25 mouse cellular contexts compared by ENCODE assay signal in the genomic region with DNA sequence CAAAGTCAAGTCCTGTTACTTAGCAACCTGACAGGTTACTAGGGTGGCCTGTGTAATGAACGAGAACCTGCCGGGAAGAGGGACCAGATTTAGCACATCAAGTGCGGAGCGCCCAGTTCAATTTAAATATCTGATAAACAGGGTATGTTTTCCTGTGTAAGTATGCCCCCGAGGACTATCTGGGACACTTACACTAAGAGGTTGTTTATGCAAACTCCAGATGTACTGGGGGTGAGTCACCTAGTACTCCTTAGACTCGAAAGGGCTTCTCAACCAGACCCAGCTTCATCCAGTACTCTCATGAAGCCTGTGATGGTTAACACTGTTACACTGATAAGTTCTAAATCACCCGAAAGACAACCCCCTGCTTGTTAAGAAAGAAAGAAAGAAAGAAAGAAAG. TPM values are rescaled to one million over a fixed set of nuclear protein-coding genes. Genes with fewer than 3 reads are reported as not detected.
DNase-seq lines count a peak whose midpoint lies in the region; ATAC-seq and TF ChIP-seq lines count a peak whose summit lies in the region.
"Had no signal": no experiment of that assay in that cellular context is flagged by ENCODE, and none has a peak within 500 bp of the region (broad histone marks: within the 10 kb centered on the region; RNA-seq: fewer than 3 reads in every experiment).

No protein-coding gene starts in this region.

- no peaks in the 10 kb centered on the region for H3K36me3 ChIP-seq in heart, embryonic 11.5 days (ENCODE audit: control insufficient read depth, insufficient read depth, low read length)
- H3K36me3 ChIP-seq in heart, embryonic 10.5 days = no peaks in the 10 kb centered on the region
- no peaks in the 10 kb centered on the region for H3K36me3 ChIP-seq in ES-Bruce4 (ENCODE audit: control insufficient read depth, insufficient read depth, low read length, poor library complexity, severe bottlenecking)
- H3K36me3 ChIP-seq: forebrain, embryonic 10.5 days; hindbrain, embryonic 12.5 days; hindbrain, embryonic 15.5 days had no signal

- 0 out of 2 replicates have a peak, but pooled peaks have one; percentile 38 for TF ChIP-seq EP300 in ES-Bruce4 (IDR thresholded peaks at IDR 0.05; ENCODE audit: insufficient read depth, low read depth, low read length)

- intact Hi-C loops in left cerebral cortex, adult 2 months (cut with DNase I) = no loop called here
- intact Hi-C loops in left cerebral cortex, postnatal 36 days (cut with DNase I) = no loop called here

- TF ChIP-seq POLR2A in ES-Bruce4 (IDR thresholded peaks at IDR 0.05; ENCODE audit: insufficient read depth, low read length) = no peak

- no peak for DNase-seq in heart, embryonic 10.5 days (ENCODE audit: low spot score)
- DNase-seq in left cerebral cortex, adult 2 months (ENCODE audit: extremely low spot score in 1 of 2, low spot score in 2 of 2) = no peak
- DNase-seq in left cerebral cortex, postnatal 36 days (ENCODE audit: low spot score in 2 of 2) = no peak
- peak; percentile 62 for DNase-seq in R1 (ENCODE audit: low read depth, low spot score)
- no peak for DNase-seq in spleen, adult 12 weeks (ENCODE audit: low spot score)
- DNase-seq: adrenal gland, adult 8-10 months; adrenal gland, postnatal 25 days; B cell, adult 2 months; cerebellum, adult 11 months; cerebellum, adult 2 months; cerebellum, postnatal 10 days; gastrocnemius, postnatal 10 days; gastrocnemius, postnatal 36 days had no signal

- peaks cover 12% of the 10 kb centered on the region for H3K4me1 ChIP-seq in heart, embryonic 11.5 days (ENCODE audit: control insufficient read depth, insufficient read depth, low read length)
- H3K4me1 ChIP-seq in heart, embryonic 10.5 days = peaks cover 30% of the 10 kb centered on the region
- peaks cover 2% of the 10 kb centered on the region for H3K4me1 ChIP-seq in ES-Bruce4 (ENCODE audit: control insufficient read depth, insufficient read depth, low read length)
- H3K4me1 ChIP-seq: forebrain, embryonic 13.5 days; hindbrain, embryonic 12.5 days; hindbrain, embryonic 15.5 days had no signal

- no peak for TF ChIP-seq CTCF in left cerebral cortex, adult 2 months (IDR thresholded peaks at IDR 0.05)
- TF ChIP-seq CTCF in ES-Bruce4 (IDR thresholded peaks at IDR 0.05; ENCODE audit: low read depth, low read length) = no peak

- H3K9me3 ChIP-seq in heart, embryonic 11.5 days (replicated peaks; ENCODE audit: control insufficient read depth, low read length) = no peaks in the 10 kb centered on the region
- H3K9me3 ChIP-seq in heart, embryonic 10.5 days = no peaks in the 10 kb centered on the region
- H3K9me3 ChIP-seq in ES-Bruce4 (replicated peaks; ENCODE audit: control insufficient read depth, insufficient read depth, low read length, poor library complexity, severe bottlenecking) = no peaks in the 10 kb centered on the region
- H3K9me3 ChIP-seq: forebrain, embryonic 10.5 days; forebrain, embryonic 13.5 days; hindbrain, embryonic 12.5 days; hindbrain, embryonic 15.5 days had no signal

- no peak for ATAC-seq in heart, embryonic 11.5 days (replicated peaks; ENCODE audit: insufficient number of reproducible peaks, low FRiP score, low TSS enrichment)
- no peak for ATAC-seq in cerebellum, adult (ENCODE audit: insufficient number of reproducible peaks, low FRiP score, low TSS enrichment)
- ATAC-seq: activated CD4-positive, CD25-positive, alpha-beta regulatory T cell, adult 4 months; forebrain, embryonic 13.5 days; forebrain, embryonic 16.5 days; intestine, postnatal 0 days had no signal

- peak overlapping the region; percentile 25; the same call in 1 of the 2 replicates for H3K4me2 ChIP-seq in heart, embryonic 11.5 days
- H3K4me2 ChIP-seq: forebrain, embryonic 13.5 days; hindbrain, embryonic 12.5 days; hindbrain, embryonic 15.5 days had no signal

- no peak overlapping the region for H3K9ac ChIP-seq in heart, embryonic 11.5 days (ENCODE audit: low read depth, low read length)
- H3K9ac ChIP-seq in ES-Bruce4 (ENCODE audit: low read depth, poor library complexity, severe bottlenecking) = no peak overlapping the region
- H3K9ac ChIP-seq: forebrain, embryonic 13.5 days; hindbrain, embryonic 12.5 days; hindbrain, embryonic 15.5 days had no signal

- WGBS in heart, embryonic 11.5 days (ENCODE audit: insufficient replicate concordance) = 44% methylated on average over 7 of the region's 7 CpGs
- 44% methylated on average over 7 of the region's 7 CpGs for WGBS in heart, embryonic 10.5 days

- no peak overlapping the region for H3K4me3 ChIP-seq in heart, embryonic 11.5 days (ENCODE audit: low read depth, low read length)
- no peak overlapping the region for H3K4me3 ChIP-seq in heart, embryonic 10.5 days
- no peak overlapping the region for H3K4me3 ChIP-seq in left cerebral cortex, adult 2 months
- no peak overlapping the region for H3K4me3 ChIP-seq in ES-Bruce4 (ENCODE audit: low read depth, low read length)
- H3K4me3 ChIP-seq: forebrain, embryonic 10.5 days; forebrain, embryonic 13.5 days; hindbrain, embryonic 12.5 days; hindbrain, embryonic 15.5 days had no signal

- no peaks in the 10 kb centered on the region for H3K27me3 ChIP-seq in heart, embryonic 11.5 days (ENCODE audit: control insufficient read depth, insufficient read depth, low read length)
- H3K27me3 ChIP-seq in heart, embryonic 10.5 days (ENCODE audit: insufficient read depth, poor library complexity, severe bottlenecking) = no peaks in the 10 kb centered on the region
- H3K27me3 ChIP-seq in ES-Bruce4 (ENCODE audit: control insufficient read depth, insufficient read depth, low read length, poor library complexity, severe bottlenecking) = no peaks in the 10 kb centered on the region
- H3K27me3 ChIP-seq: forebrain, embryonic 13.5 days; hindbrain, embryonic 12.5 days; hindbrain, embryonic 15.5 days had no signal

- H3K27ac ChIP-seq in heart, embryonic 11.5 days (ENCODE audit: low read depth, low read length) = no peak overlapping the region
- H3K27ac ChIP-seq in heart, embryonic 10.5 days = no peak overlapping the region
- H3K27ac ChIP-seq in left cerebral cortex, adult 2 months = peak overlapping the region; percentile 63
- no peak overlapping the region for H3K27ac ChIP-seq in ES-Bruce4 (ENCODE audit: insufficient read depth, low read length)
- H3K27ac ChIP-seq: forebrain, embryonic 10.5 days; forebrain, embryonic 13.5 days; hindbrain, embryonic 12.5 days; hindbrain, embryonic 15.5 days had no signal

RNA-seq across cellular contexts. Expression of gene Pgbd5, which starts 22.8 kb away (rescaled TPM):
- polyA plus RNA-seq in heart, embryonic 11.5 days (2014; fragmentation: Nextera tagmentation; extraction: Ambion mirVana) = 1.9 and 2.4 TPM in 2 replicates
- polyA plus RNA-seq in heart, embryonic 10.5 days (2016; fragmentation: Nextera tagmentation; extraction: Ambion mirVana) = 1.5 and 1.6 TPM in 2 replicates
- 100 to 1,000 TPM; 208 to 221 TPM for total RNA-seq in left cerebral cortex, adult 2 months (2021)
- total RNA-seq in left cerebral cortex, postnatal 36 days (2021) = 100 to 1,000 TPM; 211 to 220 TPM
- 3.6 and 4.0 TPM in 2 replicates for polyA plus RNA-seq in ES-Bruce4 (2011; ENCODE audit: insufficient read depth, insufficient read length, low read depth, missing spikeins)
- total RNA-seq: granulocyte monocyte progenitor cell, adult 5-6 weeks; hematopoietic stem cell, adult 5-6 weeks had no signal
- polyA plus RNA-seq: activated CD4-positive, CD25-positive, alpha-beta regulatory T cell, adult 4 months had no signal
